24 mouse cellular contexts compared by ENCODE assay signal in genomic region chrX:103630303-103630702, GRCm38 (mm10). TPM values are rescaled to one million over a fixed set of nuclear protein-coding genes. Genes with fewer than 3 reads are reported as not detected.
"Had no signal": no experiment of that assay in that cellular context is flagged by ENCODE, and none has a peak within 500 bp of the region (broad histone marks: within the 10 kb centered on the region; RNA-seq: fewer than 3 reads in every experiment).

Gene Zcchc13, plus strand, starts transcription at chrX:103630586.

- H3K27me3 ChIP-seq: limb, embryonic 15.5 days; neural tube, embryonic 12.5 days had no signal

- ATAC-seq: liver, postnatal 0 days; midbrain, embryonic 15.5 days had no signal

- H3K4me1 ChIP-seq: limb, embryonic 12.5 days; limb, embryonic 15.5 days; midbrain, embryonic 15.5 days; neural tube, embryonic 12.5 days; neural tube, embryonic 15.5 days had no signal

- H3K9ac ChIP-seq: limb, embryonic 12.5 days; limb, embryonic 15.5 days; liver, embryonic 14.5 days; liver, postnatal 0 days; lung, embryonic 14.5 days; midbrain, embryonic 15.5 days; neural tube, embryonic 12.5 days; neural tube, embryonic 15.5 days had no signal

- H3K9me3 ChIP-seq: limb, embryonic 12.5 days; limb, embryonic 15.5 days; midbrain, embryonic 15.5 days; neural tube, embryonic 12.5 days; neural tube, embryonic 15.5 days had no signal

- H3K36me3 ChIP-seq: limb, embryonic 12.5 days; limb, embryonic 15.5 days; midbrain, embryonic 15.5 days; neural tube, embryonic 12.5 days; neural tube, embryonic 15.5 days had no signal

- H3K4me2 ChIP-seq: limb, embryonic 12.5 days; limb, embryonic 15.5 days; liver, embryonic 11.5 days; lung, embryonic 14.5 days; midbrain, embryonic 11.5 days; midbrain, embryonic 15.5 days; neural tube, embryonic 12.5 days; neural tube, embryonic 15.5 days had no signal

- DNase-seq: kidney, adult 9 months; kidney, postnatal 14 days; kidney, postnatal 4 days; left cerebral cortex, postnatal 4 days; liver, postnatal 0 days; lung, embryonic 14.5 days; lung, postnatal 36 days; right cerebral cortex, adult 18-20 months; right cerebral cortex, postnatal 14 days; right cerebral cortex, postnatal 4 days; thymus, adult 2 months; thymus, postnatal 14 days; thymus, postnatal 4 days had no signal

- H3K4me3 ChIP-seq: limb, embryonic 12.5 days; limb, embryonic 15.5 days; midbrain, embryonic 15.5 days; neural tube, embryonic 12.5 days; neural tube, embryonic 15.5 days had no signal

- H3K27ac ChIP-seq: limb, embryonic 12.5 days; limb, embryonic 15.5 days; liver, embryonic 14.5 days; midbrain, embryonic 15.5 days; neural tube, embryonic 12.5 days; neural tube, embryonic 15.5 days; stomach, postnatal 0 days had no signal

RNA-seq across cellular contexts. Expression of gene Zcchc13, which starts in this region (rescaled TPM):
- polyA plus RNA-seq: kidney, embryonic 16.5 days; limb, embryonic 12.5 days; limb, embryonic 15.5 days; liver, embryonic 11.5 days; liver, embryonic 14.5 days; liver, postnatal 0 days; lung, embryonic 14.5 days; midbrain, embryonic 11.5 days; midbrain, embryonic 15.5 days; neural tube, embryonic 12.5 days; neural tube, embryonic 15.5 days; stomach, embryonic 14.5 days; stomach, postnatal 0 days had no signal
